Mouse (Mus musculus): ENCODE results near the gene Ppm1m.

DNA sequence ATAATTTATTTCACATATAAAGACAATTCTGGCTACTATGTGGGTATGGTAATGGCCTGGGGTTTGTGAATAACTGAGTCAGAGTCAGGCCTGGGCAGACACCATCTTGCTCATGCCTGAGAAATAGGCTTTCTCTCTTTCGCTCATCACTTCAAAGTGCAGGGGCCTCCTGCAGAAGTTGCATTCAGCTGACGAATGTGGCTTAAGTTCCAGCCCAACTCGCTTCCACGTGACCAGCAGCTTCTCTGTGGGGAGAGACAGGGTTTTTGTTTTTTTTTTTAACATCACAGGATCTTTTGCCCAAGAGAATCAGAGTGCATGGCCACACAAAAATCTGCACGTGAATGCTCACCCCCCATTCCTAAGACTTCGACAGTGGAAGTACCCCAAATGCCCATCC lies 34.4 kb upstream of the Ppm1m start:
- TF ChIP-seq POLR2A (IDR thresholded peaks at IDR 0.05; ENCODE audit: borderline replicate concordance, extremely low read depth, insufficient read depth, insufficient read length, poor library complexity, severe bottlenecking): no peak
- TF ChIP-seq CTCF (IDR thresholded peaks at IDR 0.05; ENCODE audit: borderline replicate concordance, extremely low read depth, insufficient read depth, insufficient read length): no peak
